Mouse (Mus musculus) liver, postnatal 0 days (tissue): ENCODE measurements around the gene Actb.

Experiments used
- CTCF ChIP-seq: sonication (generic); IDR thresholded peaks from 2 replicates; pipeline ENCODE4 v1.5.1; 2016; ENCODE audit warnings: antibody characterized with exemption, low read depth
- EP300 ChIP-seq: IDR thresholded peaks from 2 replicates; pipeline ENCODE4 v1.6.1; 2016; ENCODE audit warnings: antibody characterized with exemption, low read depth, mild to moderate bottlenecking

- TF ChIP-seq CTCF (no peak), EP300 (no peak)
Measured at GRCm38 (mm10) chr5:142931241-142931745, 24.7 kb upstream of the Actb start.
